8 mouse cellular contexts compared by ENCODE assay signal in genomic region chrX:74243807-74244206, GRCm38 (mm10). TPM values are rescaled to one million over a fixed set of nuclear protein-coding genes. Genes with fewer than 3 reads are reported as not detected.
DNase-seq lines count a peak whose midpoint lies in the region; ATAC-seq and TF ChIP-seq lines count a peak whose summit lies in the region.

No protein-coding gene starts in this region.

- peak overlapping the region; percentile 68; the same call in 1 of the 2 replicates for H3K9ac ChIP-seq in midbrain, postnatal 0 days (replicated peaks; ENCODE audit: low read length, poor library complexity, severe bottlenecking)

- peaks cover 30% of the 10 kb centered on the region for H3K36me3 ChIP-seq in midbrain, postnatal 0 days (ENCODE audit: insufficient read depth, low read length)

- no peaks in the 10 kb centered on the region for H3K27me3 ChIP-seq in midbrain, postnatal 0 days (ENCODE audit: insufficient read depth, low read length)

- no peak for TF ChIP-seq CTCF in midbrain, postnatal 0 days (IDR thresholded peaks at IDR 0.05)

- DNase-seq in 416B (ENCODE audit: low read depth) (peak; percentile 88), NIH3T3 (ENCODE audit: low read depth) (peak; percentile 44), liver (peak; percentile 67)
- DNase-seq in midbrain, postnatal 0 days (ENCODE audit: low spot score): no peak
- peak; percentile 74 for DNase-seq in thymus, postnatal 4 days
- no peak for DNase-seq in ovary, postnatal 14 days (ENCODE audit: low spot score)
- DNase-seq in cerebellum, adult 11-12 months: no peak

- ATAC-seq in granulocyte monocyte progenitor cell, adult 5-6 weeks (replicated peaks; ENCODE audit: poor library complexity, severe bottlenecking): peak; percentile 48
- ATAC-seq in midbrain, postnatal 0 days (ENCODE audit: low FRiP score): no peak

- H3K4me1 ChIP-seq in midbrain, postnatal 0 days (ENCODE audit: insufficient read depth, low read length): no peaks in the 10 kb centered on the region

- 50% methylated on average over 3 of the region's 3 CpGs for WGBS in midbrain, postnatal 0 days

- H3K27ac ChIP-seq in midbrain, postnatal 0 days (ENCODE audit: low read depth, low read length): peak overlapping the region; percentile 87; the same call in 1 of the 2 replicates

- no peaks in the 10 kb centered on the region for H3K9me3 ChIP-seq in midbrain, postnatal 0 days (ENCODE audit: low read length)

- peak overlapping the region; percentile 55 for H3K4me2 ChIP-seq in midbrain, postnatal 0 days (ENCODE audit: low read depth, low read length, poor library complexity, severe bottlenecking)

- H3K4me3 ChIP-seq in midbrain, postnatal 0 days (ENCODE audit: low read depth, low read length): peak overlapping the region; percentile 45

RNA-seq across cellular contexts. Expression of gene Flna, which starts 5.8 kb away (rescaled TPM):
- total RNA-seq in granulocyte monocyte progenitor cell, adult 5-6 weeks (2014; fragmentation: Nextera tagmentation): 292 and 348 TPM in 2 replicates
- total RNA-seq in granulocyte monocyte progenitor cell, adult 5-6 weeks (2017): 465 and 529 TPM in 2 replicates
- total RNA-seq in midbrain, postnatal 0 days (2014; rRNA removed): 219 and 282 TPM in 2 replicates
- polyA plus RNA-seq in midbrain, postnatal 0 days (2015; fragmentation: Nextera tagmentation; extraction: Ambion mirVana): 52.8 and 54.8 TPM in 2 replicates

RNA-seq across cellular contexts. Expression of gene Emd, which starts 10.7 kb away (rescaled TPM):
- total RNA-seq in granulocyte monocyte progenitor cell, adult 5-6 weeks (2014; fragmentation: Nextera tagmentation): 81.8 and 85.5 TPM in 2 replicates
- 71.0 and 75.6 TPM in 2 replicates for total RNA-seq in granulocyte monocyte progenitor cell, adult 5-6 weeks (2017)
- 58.0 and 70.0 TPM in 2 replicates for total RNA-seq in midbrain, postnatal 0 days (2014; rRNA removed)
- polyA plus RNA-seq in midbrain, postnatal 0 days (2015; fragmentation: Nextera tagmentation; extraction: Ambion mirVana): 16.3 and 18.2 TPM in 2 replicates

RNA-seq across cellular contexts. Expression of gene Rpl10, which starts 26.8 kb away (rescaled TPM):
- 5,642 and 5,847 TPM in 2 replicates for total RNA-seq in granulocyte monocyte progenitor cell, adult 5-6 weeks (2014; fragmentation: Nextera tagmentation)
- 1,448 and 1,548 TPM in 2 replicates for total RNA-seq in granulocyte monocyte progenitor cell, adult 5-6 weeks (2017)
- 2,035 and 2,080 TPM in 2 replicates for total RNA-seq in midbrain, postnatal 0 days (2014; rRNA removed)
- 390 and 408 TPM in 2 replicates for polyA plus RNA-seq in midbrain, postnatal 0 days (2015; fragmentation: Nextera tagmentation; extraction: Ambion mirVana)

RNA-seq across cellular contexts. Expression of gene Taz, which starts 37.9 kb away (rescaled TPM):
- total RNA-seq in granulocyte monocyte progenitor cell, adult 5-6 weeks (2014; fragmentation: Nextera tagmentation): 29.2 and 47.6 TPM in 2 replicates
- total RNA-seq in granulocyte monocyte progenitor cell, adult 5-6 weeks (2017): 30.8 and 41.0 TPM in 2 replicates
- 44.4 and 49.2 TPM in 2 replicates for total RNA-seq in midbrain, postnatal 0 days (2014; rRNA removed)
- polyA plus RNA-seq in midbrain, postnatal 0 days (2015; fragmentation: Nextera tagmentation; extraction: Ambion mirVana): 65.9 and 69.8 TPM in 2 replicates

RNA-seq across cellular contexts. Expression of gene Dnase1l1, which starts 38.3 kb away (rescaled TPM):
- 28.6 and 34.8 TPM in 2 replicates for total RNA-seq in granulocyte monocyte progenitor cell, adult 5-6 weeks (2014; fragmentation: Nextera tagmentation)
- total RNA-seq in granulocyte monocyte progenitor cell, adult 5-6 weeks (2017): 5.0 and 9.1 TPM in 2 replicates
- 3.8 and 7.5 TPM in 2 replicates for total RNA-seq in midbrain, postnatal 0 days (2014; rRNA removed)
- polyA plus RNA-seq in midbrain, postnatal 0 days (2015; fragmentation: Nextera tagmentation; extraction: Ambion mirVana): 3.0 and 3.3 TPM in 2 replicates

Comparison
In these comparisons a context has a peak if more than half of its experiments do, and no peak if none do; other contexts are left out.
1. DNase-seq: peak in 416B (single experiment), NIH3T3 (single experiment), liver (single experiment) and thymus, postnatal 4 days (single experiment); none in midbrain, postnatal 0 days (single experiment), ovary, postnatal 14 days (single experiment) and cerebellum, adult 11-12 months (single experiment).